Mouse (Mus musculus) skeletal muscle tissue, adult 2 months (tissue): ENCODE results near the gene Ralgapa1.
"Not testable (repeated sequence)": the region's sequence is repeated elsewhere in the genome, so short reads cannot be mapped to it uniquely, and the experiment has no call there.

Experiments used
- DNase-seq: peaks from one replicate; pipeline ENCODE4 v3.0.0-alpha.2; 2012; ENCODE audit warnings: low read depth, low spot score

Gene Ralgapa1

DNA sequence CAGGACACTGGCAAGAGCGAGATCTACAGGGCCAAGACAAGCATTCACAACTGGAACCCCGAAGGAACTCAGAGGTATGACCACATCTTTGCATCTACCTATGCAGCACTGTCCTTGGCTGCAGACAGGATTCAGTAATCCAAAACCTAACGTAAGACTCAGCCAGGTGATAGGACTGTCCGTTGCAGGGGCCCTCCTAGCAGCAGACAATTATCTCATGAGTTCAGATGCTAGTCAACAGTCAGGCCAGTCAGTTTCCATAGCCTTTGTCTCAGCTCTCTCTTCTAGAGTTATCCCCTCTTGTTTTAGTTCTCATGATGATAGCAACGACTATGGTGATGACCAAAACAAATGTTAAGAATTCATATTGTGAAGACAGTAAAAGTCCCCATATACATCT lies 20.8 kb downstream of the Ralgapa1 start:
- DNase-seq = no peak

GRCm38 (mm10) chr12:55798745-55799144 lies 22.2 kb downstream of the Ralgapa1 start:
- DNase-seq = no peak

GRCm38 (mm10) chr12:55797103-55797502 lies 23.9 kb downstream of the Ralgapa1 start:
- no peak for DNase-seq

GRCm38 (mm10) chr12:55794485-55794884 lies 26.5 kb downstream of the Ralgapa1 start:
- DNase-seq = not testable (repeated sequence)

GRCm38 (mm10) chr12:55785252-55785651 lies 35.7 kb downstream of the Ralgapa1 start:
- DNase-seq = no peak

DNA sequence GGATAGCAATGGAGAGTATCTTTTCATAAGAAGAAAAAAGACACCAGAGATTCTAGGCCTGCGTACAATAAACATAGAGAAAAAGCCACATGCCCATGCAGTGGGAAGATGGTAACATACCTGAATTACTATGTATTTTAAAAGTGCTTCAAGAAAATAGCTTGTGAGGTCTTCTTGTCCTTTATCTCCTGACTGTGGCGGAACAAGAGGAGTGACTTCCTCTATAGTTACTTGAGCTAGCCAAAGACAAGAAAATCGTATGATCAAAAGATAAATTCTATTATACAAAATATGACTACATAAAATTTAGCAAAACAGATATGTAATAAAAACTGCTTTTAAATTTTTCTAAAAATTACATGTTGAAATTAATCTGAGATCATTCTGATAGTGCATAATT lies 38.3 kb downstream of the Ralgapa1 start:
- no peak for DNase-seq

DNA sequence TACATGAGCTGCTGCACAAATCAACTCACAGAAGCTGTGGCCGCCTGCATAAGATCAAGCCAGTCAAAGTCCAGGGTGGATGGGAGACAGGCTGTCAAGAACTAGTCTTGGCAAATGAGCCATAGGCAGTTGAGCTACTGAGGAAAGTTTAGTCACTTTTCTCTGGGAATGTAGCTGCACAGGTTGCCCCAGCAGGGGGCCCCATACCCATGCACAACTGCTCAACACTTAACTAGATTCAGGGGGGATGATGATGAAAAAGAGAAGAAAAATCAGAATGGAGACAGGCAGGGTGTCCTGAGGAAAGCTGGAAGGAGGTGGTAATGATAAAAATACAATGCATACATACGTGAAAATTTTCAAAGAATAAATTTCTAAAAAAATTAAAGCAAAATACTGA lies 42.7 kb downstream of the Ralgapa1 start:
- no peak for DNase-seq

GRCm38 (mm10) chr12:55777356-55777755 lies 43.6 kb downstream of the Ralgapa1 start:
- DNase-seq = no peak

DNA sequence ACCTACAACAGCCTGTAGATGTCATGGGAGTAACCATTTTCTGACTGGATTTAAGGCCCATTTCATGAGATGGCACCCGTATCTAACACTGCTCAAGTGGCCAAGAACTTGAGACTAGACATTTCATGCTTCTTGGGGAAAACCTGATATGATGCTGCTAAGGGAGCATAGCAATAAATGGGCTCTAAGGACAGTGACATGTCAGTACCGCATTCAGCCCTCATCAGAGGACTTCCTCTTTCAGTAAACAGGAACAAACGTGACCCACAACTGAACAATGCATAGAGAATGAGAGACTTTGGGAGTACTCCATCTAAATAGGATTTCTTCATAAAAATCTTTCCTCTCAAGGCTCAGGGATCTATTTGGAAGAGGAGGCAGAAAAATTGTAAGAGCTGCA lies 46.7 kb downstream of the Ralgapa1 start:
- no peak for DNase-seq

DNA sequence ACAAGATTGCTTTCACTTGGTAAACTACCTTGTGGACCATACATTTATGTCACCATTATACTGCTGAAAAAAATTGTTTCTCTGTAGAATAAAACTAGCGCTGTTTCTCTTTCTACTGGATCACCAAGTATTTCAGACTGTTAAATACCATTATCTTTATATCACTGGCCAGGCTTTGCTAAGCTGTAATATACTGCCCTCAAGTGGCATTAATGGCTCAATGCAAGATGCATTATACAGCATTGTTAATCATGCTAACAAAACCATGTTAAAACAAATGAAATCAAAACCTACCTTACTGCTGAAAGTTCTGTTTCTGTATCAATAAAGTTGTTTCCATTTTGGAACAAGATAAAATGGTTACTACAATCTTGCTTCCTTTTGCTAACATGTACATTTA lies 100.6 kb downstream of the Ralgapa1 start:
- DNase-seq = no peak

GRCm38 (mm10) chr12:55705881-55706280 lies 115.1 kb downstream of the Ralgapa1 start:
- DNase-seq = no peak

DNA sequence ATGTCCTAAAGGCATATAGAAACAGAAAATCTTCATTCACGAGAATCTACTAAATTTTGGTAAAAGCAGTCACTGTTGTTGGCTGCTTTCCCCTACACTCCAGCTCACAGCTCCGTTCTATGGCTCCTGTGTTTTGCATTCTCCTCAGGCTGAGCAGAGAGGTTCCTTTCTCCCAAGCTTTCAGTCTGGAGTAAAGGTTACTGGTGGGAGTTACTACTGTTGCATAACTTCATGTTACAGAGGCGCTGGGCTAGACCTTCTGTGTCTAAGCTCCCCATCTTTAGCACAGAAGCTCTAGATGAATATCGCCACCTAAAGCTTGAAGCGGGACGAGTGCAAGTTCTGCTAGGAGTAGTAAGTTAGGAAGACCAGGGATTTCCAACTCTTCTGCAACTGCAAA lies 154.3 kb downstream of the Ralgapa1 start:
- DNase-seq = no peak

DNA sequence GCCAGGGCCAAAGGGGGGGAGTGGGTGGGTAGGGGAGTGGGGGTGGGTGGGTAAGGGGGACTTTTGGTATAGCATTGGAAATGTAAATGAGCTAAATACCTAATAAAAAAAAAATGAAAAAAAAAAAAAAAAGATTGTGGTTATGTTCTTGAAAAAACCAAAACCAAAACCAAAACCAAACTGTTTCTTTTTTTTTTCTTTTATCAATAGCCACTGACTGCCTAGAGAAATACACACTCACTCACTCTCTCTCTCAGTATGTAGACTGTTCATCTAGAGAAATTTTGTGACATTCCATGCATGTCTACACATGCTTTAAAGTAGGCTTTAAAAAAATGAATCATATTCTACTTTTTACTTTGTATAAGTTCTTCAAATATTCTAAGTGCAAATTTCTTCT lies 157.8 kb downstream of the Ralgapa1 start:
- DNase-seq = not testable (repeated sequence)

DNA sequence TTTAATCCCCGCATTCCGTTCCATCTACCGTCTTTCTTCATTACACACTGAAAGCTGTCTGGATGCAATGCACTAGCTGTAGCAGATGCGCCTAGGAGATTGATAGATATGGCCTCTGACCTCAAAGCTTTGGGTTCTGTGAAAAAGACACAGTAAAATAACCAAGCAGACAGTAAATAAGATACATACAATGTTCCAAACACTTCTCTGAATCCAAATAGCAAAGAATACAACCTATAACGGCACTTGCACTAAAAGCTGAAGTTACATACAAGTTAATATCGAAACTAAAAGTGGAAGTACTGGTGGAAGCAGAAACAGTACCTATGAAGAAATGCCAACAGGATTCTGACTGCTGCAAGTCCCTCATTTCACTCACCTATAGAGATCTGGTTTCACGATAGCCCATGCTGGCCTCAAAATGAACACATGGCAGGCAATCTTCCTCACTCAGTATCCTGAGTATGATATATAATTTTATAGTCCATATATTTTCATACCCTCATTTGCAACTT lies 172.9 kb downstream of the Ralgapa1 start:
- no peak for DNase-seq

- DNase-seq = no peak
Measured at GRCm38 (mm10) chr12:55626711-55627110, 194.3 kb downstream of the Ralgapa1 start.

DNA sequence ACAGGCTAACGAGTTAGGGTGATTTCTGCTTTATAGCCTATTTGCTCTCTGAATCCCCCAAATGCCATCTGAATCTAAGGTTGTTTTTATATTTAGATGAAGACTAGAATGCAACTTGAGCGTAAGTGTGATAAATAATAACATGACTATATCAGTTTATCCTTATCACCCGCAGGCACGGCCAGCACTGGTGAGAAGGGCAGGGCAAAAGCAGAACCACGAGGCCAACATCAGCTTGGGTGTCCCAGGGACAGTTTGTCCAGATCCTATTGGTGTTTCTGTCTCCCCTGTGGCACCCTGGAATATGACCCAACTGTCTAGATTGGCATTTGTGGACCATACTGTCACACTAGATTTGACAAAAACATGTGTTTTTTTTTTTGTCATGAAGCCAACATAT lies 197.7 kb downstream of the Ralgapa1 start:
- DNase-seq = no peak

- DNase-seq = no peak
Measured at GRCm38 (mm10) chr12:55622615-55623245, 198.2 kb downstream of the Ralgapa1 start.

GRCm38 (mm10) chr12:55620321-55620720 lies 200.6 kb downstream of the Ralgapa1 start:
- no peak for DNase-seq

GRCm38 (mm10) chr12:55610812-55611211 lies 210.2 kb downstream of the Ralgapa1 start:
- no peak for DNase-seq

DNA sequence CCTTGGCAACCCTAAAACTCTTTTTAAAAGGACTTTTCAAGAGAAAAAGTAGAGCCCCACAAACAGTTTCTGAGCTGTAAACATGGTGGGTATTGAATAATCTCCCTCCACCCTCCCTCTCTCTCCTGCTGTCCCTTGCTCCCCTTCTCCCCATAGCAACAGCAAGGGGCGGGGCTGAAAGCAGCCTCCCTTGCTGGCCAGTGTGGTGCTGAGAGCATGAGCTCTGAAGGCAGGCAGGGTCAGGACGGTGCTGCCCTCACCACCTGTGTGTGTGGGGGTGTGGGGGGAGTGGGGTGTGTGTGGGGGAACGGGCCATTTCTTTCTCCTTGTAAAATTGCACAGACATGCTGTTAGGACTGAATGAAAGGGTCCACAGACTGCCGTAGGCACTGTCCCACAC lies 213.1 kb downstream of the Ralgapa1 start:
- no peak for DNase-seq

DNA sequence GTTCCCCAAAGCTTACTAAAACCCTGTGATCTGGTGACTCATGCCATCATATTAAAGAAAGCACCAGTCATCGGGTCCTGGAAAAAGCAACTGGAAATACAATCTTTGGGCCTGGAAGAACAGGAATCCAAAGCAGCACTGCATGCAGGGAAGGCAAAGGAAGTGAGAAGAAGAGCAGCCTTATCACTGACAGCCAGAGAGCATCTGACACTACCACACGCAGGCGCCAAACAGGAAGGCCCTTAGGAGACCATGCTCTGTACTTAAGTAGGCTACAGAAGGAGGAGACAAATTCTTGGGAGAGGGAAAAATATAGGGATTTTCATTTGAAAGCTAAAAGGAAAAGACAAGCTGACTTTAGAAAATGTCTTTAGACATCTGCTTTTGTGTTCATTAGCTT lies 216.6 kb downstream of the Ralgapa1 start:
- DNase-seq = no peak

GRCm38 (mm10) chr12:55600503-55600994 lies 220.4 kb downstream of the Ralgapa1 start:
- DNase-seq = no peak

GRCm38 (mm10) chr12:55599639-55600502 lies 221.1 kb downstream of the Ralgapa1 start:
- no peak for DNase-seq
